Mouse (Mus musculus) spleen, adult 2 months (tissue): Measurements from ENCODE around the gene Gli2.

Source experiments
- CTCF ChIP-seq: fragments of 200-500 bp; IDR thresholded peaks from 2 replicates; pipeline ENCODE4 v1.5.1; 2011; ENCODE audit warnings: mild to moderate bottlenecking, inconsistent platforms; ENCODE audit not compliant: insufficient read depth, insufficient read length, insufficient replicate concordance; ENCODE audit errors: extremely low read depth
- POLR2A ChIP-seq: fragments of 200-500 bp; IDR thresholded peaks from 2 replicates; pipeline ENCODE4 v1.6.1; 2011; ENCODE audit warnings: low read depth, low read length, inconsistent platforms

DNA sequence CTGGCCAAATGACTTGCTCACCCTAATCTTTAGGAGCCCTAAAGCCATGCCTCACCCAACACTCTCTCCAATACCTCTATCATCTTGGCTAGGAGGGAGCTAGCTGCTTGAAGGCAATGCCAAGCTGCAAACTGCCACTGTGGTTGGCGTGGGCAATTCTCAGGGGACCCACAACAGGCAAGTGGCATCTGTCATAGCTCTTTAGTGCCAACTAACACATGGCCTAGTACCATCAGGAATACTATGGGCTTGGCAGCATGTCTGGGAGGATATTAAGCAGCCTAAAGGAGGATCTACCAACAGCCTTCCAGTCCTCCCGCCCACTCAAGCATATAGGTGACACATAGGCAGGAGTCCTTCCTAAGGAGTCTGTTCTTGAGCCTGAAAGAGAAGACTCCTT is 33.3 kb downstream of the Gli2 start:
- TF ChIP-seq POLR2A (no peak), CTCF (no peak)
